Mouse (Mus musculus) heart, embryonic 13.5 days (tissue): ENCODE measurements around the gene Tarbp2. TPM values are rescaled to one million over a fixed set of nuclear protein-coding genes. Genes with fewer than 3 reads are reported as not detected.

Experiments used
- ATAC-seq: fragments of 200-750 bp; cut with Nextera tagmentation; 2 replicates; pipeline ENCODE4 v1.8.0; 2017; ENCODE audit warnings: moderate TSS enrichment; ENCODE audit not compliant: insufficient number of reproducible peaks, low FRiP score, low TSS enrichment; ENCODE audit errors: extremely low read depth
- H3K27ac ChIP-seq: fragments of 300-500 bp; sonication (generic); replicated peaks from 2 replicates; pipeline ENCODE4 v1.5.1; 2015; ENCODE audit warnings: moderate library complexity, mild to moderate bottlenecking, inconsistent platforms
- H3K27me3 ChIP-seq: fragments of 300-500 bp; sonication (generic); replicated peaks from 2 replicates; pipeline ENCODE4 v1.6.1; 2015; ENCODE audit warnings: mild to moderate bottlenecking, inconsistent platforms
- H3K36me3 ChIP-seq: fragments of 300-500 bp; sonication (generic); 2 replicates; pipeline ENCODE4 v1.6.1; 2015; ENCODE audit warnings: mild to moderate bottlenecking, inconsistent platforms
- H3K4me1 ChIP-seq: fragments of 300-500 bp; sonication (generic); 2 replicates; pipeline ENCODE4 v1.6.1; 2015; ENCODE audit warnings: inconsistent platforms
- H3K4me2 ChIP-seq: fragments of 300-500 bp; sonication (generic); 2 replicates; pipeline ENCODE4 v1.6.1; 2015; ENCODE audit warnings: inconsistent platforms, mild to moderate bottlenecking, moderate library complexity
- H3K4me3 ChIP-seq: fragments of 300-500 bp; sonication (generic); 2 replicates; pipeline ENCODE4 v1.5.1; 2015; ENCODE audit warnings: moderate library complexity, mild to moderate bottlenecking, inconsistent platforms
- H3K9ac ChIP-seq: fragments of 300-500 bp; sonication (generic); 2 replicates; pipeline ENCODE4 v1.6.1; 2015; ENCODE audit warnings: inconsistent platforms, mild to moderate bottlenecking, moderate library complexity
- H3K9me3 ChIP-seq: fragments of 300-500 bp; sonication (generic); 2 replicates; pipeline ENCODE4 v1.6.1; 2016; ENCODE audit warnings: inconsistent platforms
- WGBS: fragments of 180-500 bp; shearing (Covaris S2); methylation state at CpG from one replicate; pipeline ENCODE4 v1.1.7; 2015; ENCODE audit warnings: mixed read lengths; 5-methylcytosine and 5-hydroxymethylcytosine counted together
- polyA plus RNA-seq: library from polyadenylated mRNA; unstranded; fragments of >200 nt; fragmentation: Nextera tagmentation; extraction: Ambion mirVana; gene quantifications from 2 replicates; pipeline ENCODE4 v1.2.1, GENCODE M21; 2015

The Tarbp2 gene
- polyA plus RNA-seq = 94.6 and 103 TPM in 2 replicates

- Histone ChIP-seq H3K36me3 (peaks cover 27% of the 10 kb centered on the region), H3K4me2 (peak within 1 kb of the TSS; percentile 93), H3K27me3 (no peaks in the 10 kb centered on the region), H3K27ac (peak within 1 kb of the TSS; percentile 97), H3K9me3 (no peaks in the 10 kb centered on the region), H3K9ac (peak within 1 kb of the TSS; percentile 85), H3K4me1 (peaks cover 37% of the 10 kb centered on the region), H3K4me3 (peak within 1 kb of the TSS; percentile 79)
- under 1% methylated on average over 59 of the region's 60 CpGs for WGBS
- ATAC-seq = peak; percentile 90
Measured at GRCm38 (mm10) chr15:102517976-102518858, at the start of gene Tarbp2. Gene Tarbp2 (plus strand): TSS chr15:102518192.

- H3K9ac ChIP-seq = no peak overlapping the region
- no peaks in the 10 kb centered on the region for H3K9me3 ChIP-seq
- H3K4me3 ChIP-seq = no peak overlapping the region
- no peak overlapping the region for H3K27ac ChIP-seq
- no peak for ATAC-seq
- H3K27me3 ChIP-seq = no peaks in the 10 kb centered on the region
- no peak overlapping the region for H3K4me2 ChIP-seq
- peaks cover 19% of the 10 kb centered on the region for H3K4me1 ChIP-seq
- 93% methylated on average over 9 of the region's 9 CpGs for WGBS
- peaks cover 22% of the 10 kb centered on the region for H3K36me3 ChIP-seq
Measured at GRCm38 (mm10) chr15:102468675-102469370, 49.2 kb upstream of the Tarbp2 start.

DNA sequence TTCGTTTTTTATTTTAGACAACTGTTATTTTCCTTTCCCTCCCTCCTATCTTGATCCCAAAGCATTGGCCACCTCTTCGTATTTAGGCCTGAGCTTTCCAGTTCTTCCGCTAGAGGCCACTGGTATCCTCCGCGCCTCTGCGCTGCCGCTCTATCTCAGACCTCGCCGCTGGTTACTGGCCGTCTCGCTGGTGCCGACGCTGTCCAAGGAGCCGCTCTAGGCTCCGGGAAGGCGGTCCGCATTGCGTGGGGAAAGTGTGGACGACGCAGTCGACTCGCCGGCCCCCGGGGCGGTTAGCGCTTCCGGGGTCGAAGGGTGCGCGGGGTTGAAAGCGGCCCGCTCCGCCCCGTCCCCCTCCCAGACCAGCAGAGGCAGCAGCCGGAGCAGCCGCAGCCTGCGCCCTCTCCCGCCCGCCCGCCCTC is 47.8 kb upstream of the Tarbp2 start, which contains the start of gene Pcbp2:
Gene Pcbp2 (plus strand): TSS at position 357 of the 422 bp plus-strand sequence.
- Histone ChIP-seq H3K9me3 (no peaks in the 10 kb centered on the region), H3K4me2 (peak within 1 kb of the TSS; percentile 79), H3K27me3 (no peaks in the 10 kb centered on the region), H3K36me3 (peaks cover 32% of the 10 kb centered on the region), H3K4me3 (peak within 1 kb of the TSS; percentile 93), H3K9ac (peak within 1 kb of the TSS; percentile 98), H3K4me1 (peaks cover 19% of the 10 kb centered on the region), H3K27ac (peak within 1 kb of the TSS; percentile 99)
- peak; percentile 97 for ATAC-seq
- under 1% methylated on average over 36 of the region's 40 CpGs for WGBS

- Histone ChIP-seq H3K27me3 (no peaks in the 10 kb centered on the region), H3K36me3 (peaks cover 38% of the 10 kb centered on the region), H3K9me3 (no peaks in the 10 kb centered on the region), H3K4me2 (peak overlapping the region; percentile 79), H3K9ac (peak overlapping the region; percentile 98), H3K4me3 (peak overlapping the region; percentile 93), H3K27ac (peak overlapping the region; percentile 99), H3K4me1 (peaks cover 19% of the 10 kb centered on the region)
- WGBS = under 1% methylated on average over 32 of the region's 67 CpGs
- ATAC-seq = peak; percentile 58
Measured at GRCm38 (mm10) chr15:102470605-102471294, 47.2 kb upstream of the Tarbp2 start.

- WGBS = 0% methylated on average over 10 of the region's 10 CpGs
- Histone ChIP-seq H3K4me1 (peaks cover 19% of the 10 kb centered on the region), H3K4me3 (peak overlapping the region; percentile 93), H3K4me2 (peak overlapping the region; percentile 79), H3K36me3 (peaks cover 43% of the 10 kb centered on the region), H3K27me3 (no peaks in the 10 kb centered on the region), H3K9me3 (no peaks in the 10 kb centered on the region), H3K9ac (peak overlapping the region; percentile 98), H3K27ac (peak overlapping the region; percentile 99)
- ATAC-seq = no peak
Measured at GRCm38 (mm10) chr15:102471295-102471645, 46.7 kb upstream of the Tarbp2 start.

GRCm38 (mm10) chr15:102471727-102472126 is 46.3 kb upstream of the Tarbp2 start:
- Histone ChIP-seq H3K9ac (peak overlapping the region; percentile 98), H3K36me3 (peaks cover 47% of the 10 kb centered on the region), H3K9me3 (no peaks in the 10 kb centered on the region), H3K4me3 (peak overlapping the region; percentile 93), H3K27ac (no peak overlapping the region), H3K4me2 (peak overlapping the region; percentile 79), H3K27me3 (no peaks in the 10 kb centered on the region), H3K4me1 (peaks cover 19% of the 10 kb centered on the region)
- ATAC-seq = no peak

GRCm38 (mm10) chr15:102473246-102473645 is 44.7 kb upstream of the Tarbp2 start:
- 62% methylated on average over 2 of the region's 2 CpGs for WGBS
- peak overlapping the region; percentile 93; the same call in 1 of the 2 replicates for H3K4me3 ChIP-seq

DNA sequence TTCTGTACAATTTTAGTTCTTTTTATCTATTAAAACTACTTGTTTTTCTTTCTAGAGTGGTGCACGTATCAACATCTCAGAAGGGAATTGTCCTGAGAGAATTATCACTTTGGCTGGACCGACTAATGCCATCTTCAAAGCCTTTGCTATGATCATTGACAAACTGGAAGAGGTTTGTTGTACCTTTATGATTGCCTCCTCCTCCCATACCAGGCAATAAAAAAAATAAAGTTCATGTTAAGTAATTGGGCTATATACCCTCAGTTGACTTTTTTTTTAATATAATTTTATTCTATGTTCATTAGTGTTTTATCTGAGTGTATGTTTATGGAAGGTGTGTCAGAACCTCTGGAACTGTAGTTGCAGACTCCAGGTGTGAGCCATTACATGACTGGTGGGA is 43.5 kb upstream of the Tarbp2 start:
- H3K27me3 ChIP-seq = no peaks in the 10 kb centered on the region
- H3K9me3 ChIP-seq = no peaks in the 10 kb centered on the region
- no peak overlapping the region for H3K9ac ChIP-seq
- ATAC-seq = no peak
- H3K4me2 ChIP-seq = no peak overlapping the region
- WGBS = 81% methylated on average over 2 of the region's 2 CpGs
- no peak overlapping the region for H3K27ac ChIP-seq
- no peak overlapping the region for H3K4me3 ChIP-seq
- peaks cover 64% of the 10 kb centered on the region for H3K36me3 ChIP-seq
- H3K4me1 ChIP-seq = peaks cover 19% of the 10 kb centered on the region

More at GRCm38 (mm10) chr15:102473246-102473645, 44.7 kb upstream of the Tarbp2 start:
- H3K9ac ChIP-seq = no peak overlapping the region; the same call in none of the 2 replicates
- peaks cover 61% of the 10 kb centered on the region for H3K36me3 ChIP-seq
- H3K9me3 ChIP-seq = no peaks in the 10 kb centered on the region
- no peak for ATAC-seq
- no peaks in the 10 kb centered on the region for H3K27me3 ChIP-seq
- H3K4me1 ChIP-seq = peaks cover 19% of the 10 kb centered on the region
- H3K27ac ChIP-seq = no peak overlapping the region
- H3K4me2 ChIP-seq = peak overlapping the region; percentile 79

DNA sequence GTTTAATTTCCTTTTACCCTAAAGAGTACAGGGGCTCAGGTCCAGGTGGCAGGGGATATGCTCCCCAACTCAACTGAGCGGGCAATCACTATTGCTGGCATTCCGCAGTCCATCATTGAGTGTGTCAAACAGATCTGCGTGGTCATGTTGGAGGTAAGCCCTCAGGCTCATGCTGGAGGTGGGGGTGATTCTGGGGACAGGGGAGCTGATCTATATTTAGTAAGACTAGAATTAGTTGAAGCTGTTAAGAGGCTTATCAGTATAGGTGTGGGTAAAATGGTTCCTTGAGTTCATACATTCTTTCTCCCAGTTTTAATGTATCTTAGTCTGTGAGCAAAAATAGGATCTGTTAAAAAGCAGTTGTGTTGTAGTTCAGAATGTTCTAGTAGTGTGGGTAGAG is 34.9 kb upstream of the Tarbp2 start:
- WGBS = 44% methylated on average over 3 of the region's 3 CpGs
- H3K4me3 ChIP-seq = no peak overlapping the region
- H3K9me3 ChIP-seq = no peaks in the 10 kb centered on the region
- no peak overlapping the region for H3K9ac ChIP-seq
- peak overlapping the region; percentile 65 for H3K27ac ChIP-seq
- peak overlapping the region; percentile 32 for H3K4me2 ChIP-seq
- no peak for ATAC-seq
- H3K4me1 ChIP-seq = peaks cover 33% of the 10 kb centered on the region
- H3K27me3 ChIP-seq = no peaks in the 10 kb centered on the region
- H3K36me3 ChIP-seq = peaks cover 92% of the 10 kb centered on the region

DNA sequence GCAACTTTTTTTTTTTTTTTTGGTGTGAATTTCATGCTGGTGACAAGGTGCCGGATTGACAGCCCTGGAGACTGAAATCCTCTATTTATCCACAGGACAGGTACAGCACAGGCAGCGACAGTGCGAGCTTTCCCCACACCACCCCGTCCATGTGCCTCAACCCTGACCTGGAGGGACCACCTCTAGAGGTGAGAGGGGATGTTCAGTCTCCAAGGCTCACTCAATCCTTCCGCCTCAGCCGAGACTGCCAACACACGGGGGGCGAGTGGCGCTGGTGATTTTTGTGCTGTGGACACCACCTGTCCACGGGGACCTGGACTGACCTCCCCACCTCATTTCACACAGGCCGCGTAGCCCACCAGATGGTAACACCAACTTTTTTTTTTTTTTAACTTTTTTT is 32.1 kb upstream of the Tarbp2 start:
- H3K36me3 ChIP-seq = peaks cover 94% of the 10 kb centered on the region
- 85% methylated on average over 12 of the region's 12 CpGs for WGBS
- no peak for ATAC-seq
- no peaks in the 10 kb centered on the region for H3K9me3 ChIP-seq
- H3K4me3 ChIP-seq = no peak overlapping the region
- no peaks in the 10 kb centered on the region for H3K27me3 ChIP-seq
- no peak overlapping the region for H3K27ac ChIP-seq
- H3K4me2 ChIP-seq = no peak overlapping the region
- H3K9ac ChIP-seq = no peak overlapping the region
- H3K4me1 ChIP-seq = peaks cover 33% of the 10 kb centered on the region

DNA sequence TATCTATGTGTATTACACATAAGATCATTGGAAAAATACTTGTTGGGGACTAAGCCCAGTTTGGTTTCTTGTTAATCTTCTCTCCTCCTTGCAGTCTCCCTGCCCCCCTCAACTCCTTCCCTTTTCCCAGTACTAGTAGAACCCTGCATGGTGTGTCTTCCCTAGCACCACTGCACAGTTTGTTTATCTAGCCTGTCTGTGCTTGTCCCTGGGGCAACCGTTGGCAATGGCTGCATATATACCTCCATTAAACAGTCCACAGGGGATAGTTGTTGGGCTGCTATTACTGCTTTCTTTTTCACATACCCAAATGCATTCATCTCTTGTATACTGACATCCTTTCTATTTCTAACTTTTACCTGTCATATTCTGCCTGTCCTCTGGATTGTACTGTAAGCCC is 30.3 kb upstream of the Tarbp2 start:
- WGBS = 76% methylated on average over 1 of the region's 1 CpGs
- no peak for ATAC-seq

More for the DNA sequence above, 30.3 kb upstream of the Tarbp2 start:
- H3K9me3 ChIP-seq = no peaks in the 10 kb centered on the region
- peaks cover 91% of the 10 kb centered on the region for H3K36me3 ChIP-seq
- no peak overlapping the region for H3K4me3 ChIP-seq
- no peak overlapping the region for H3K27ac ChIP-seq
- H3K9ac ChIP-seq = no peak overlapping the region
- H3K4me1 ChIP-seq = peaks cover 19% of the 10 kb centered on the region
- no peaks in the 10 kb centered on the region for H3K27me3 ChIP-seq
- no peak overlapping the region for H3K4me2 ChIP-seq
